ENCODE assay signal across 8 mouse cellular contexts in the genomic region with DNA sequence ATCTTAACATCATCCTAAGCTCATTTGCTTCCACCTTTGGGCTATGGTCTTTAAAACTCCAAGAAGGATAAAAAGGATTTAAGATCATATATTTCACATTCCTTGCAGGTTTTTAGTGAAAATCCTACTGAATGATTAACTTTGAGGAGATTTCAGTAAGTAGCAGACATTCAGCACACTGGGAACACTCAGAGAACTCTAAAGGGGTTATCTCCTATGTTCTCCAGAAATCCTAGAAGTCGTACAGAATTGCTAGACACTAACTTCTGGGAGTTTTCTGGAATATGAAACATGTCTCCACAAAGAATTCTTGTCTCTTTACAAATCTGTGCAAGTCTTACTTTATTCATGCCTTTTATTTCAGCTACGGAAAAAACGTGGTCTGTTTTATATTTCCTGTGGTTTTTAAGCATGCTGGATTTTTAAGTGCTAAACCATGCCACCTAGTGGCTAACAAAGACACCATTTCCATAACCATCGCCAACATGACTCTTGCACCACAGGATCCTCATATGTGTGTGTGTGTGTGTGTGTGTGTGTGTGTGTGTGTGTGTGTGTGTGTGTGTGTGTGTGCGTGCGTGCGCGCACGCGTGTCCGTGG. TPM values are rescaled to one million over a fixed set of nuclear protein-coding genes. Genes with fewer than 3 reads are reported as not detected.
DNase-seq lines count a peak whose midpoint lies in the region; ATAC-seq lines count a peak whose summit lies in the region.

No protein-coding gene starts in this region.

- no peaks in the 10 kb centered on the region for H3K27me3 ChIP-seq in kidney, embryonic 14.5 days (ENCODE audit: control insufficient read depth, insufficient read depth, low read length)
- H3K27me3 ChIP-seq in forebrain, embryonic 12.5 days: no peaks in the 10 kb centered on the region
- no peaks in the 10 kb centered on the region for H3K27me3 ChIP-seq in kidney, embryonic 16.5 days (ENCODE audit: insufficient read depth, low read length)
- no peaks in the 10 kb centered on the region for H3K27me3 ChIP-seq in midbrain, embryonic 14.5 days (ENCODE audit: control insufficient read depth, insufficient read depth, low read length)

- H3K4me1 ChIP-seq in kidney, embryonic 14.5 days (ENCODE audit: control insufficient read depth, insufficient read depth, low read length): no peaks in the 10 kb centered on the region
- H3K4me1 ChIP-seq in forebrain, embryonic 12.5 days: no peaks in the 10 kb centered on the region
- H3K4me1 ChIP-seq in kidney, embryonic 16.5 days (ENCODE audit: insufficient read depth, low read length): no peaks in the 10 kb centered on the region
- no peaks in the 10 kb centered on the region for H3K4me1 ChIP-seq in midbrain, embryonic 14.5 days (ENCODE audit: control insufficient read depth, insufficient read depth, low read length)

- no peak overlapping the region; the same call in 1 of the 2 replicates for H3K27ac ChIP-seq in kidney, embryonic 14.5 days (ENCODE audit: low read depth, low read length)
- H3K27ac ChIP-seq in forebrain, embryonic 12.5 days: no peak overlapping the region
- no peak overlapping the region for H3K27ac ChIP-seq in kidney, embryonic 16.5 days (ENCODE audit: low read length)
- H3K27ac ChIP-seq in midbrain, embryonic 14.5 days (replicated peaks; ENCODE audit: low read depth, low read length): no peak overlapping the region

- ATAC-seq in kidney, embryonic 14.5 days (ENCODE audit: low FRiP score, low TSS enrichment): peak; percentile 68; the same call in 1 of the 2 replicates
- ATAC-seq in forebrain, embryonic 12.5 days (ENCODE audit: low FRiP score): peak; percentile 82
- 0 out of 2 replicates have a peak, but pooled peaks have one; percentile 57 for ATAC-seq in kidney, embryonic 16.5 days (ENCODE audit: low FRiP score, low TSS enrichment)
- peak; percentile 76 for ATAC-seq in midbrain, embryonic 14.5 days (ENCODE audit: low FRiP score, low TSS enrichment)

- peak overlapping the region; percentile 23; the same call in 1 of the 2 replicates for H3K9ac ChIP-seq in kidney, embryonic 14.5 days (ENCODE audit: low read depth, low read length)
- H3K9ac ChIP-seq in forebrain, embryonic 12.5 days: no peak overlapping the region
- H3K9ac ChIP-seq in kidney, embryonic 16.5 days (replicated peaks; ENCODE audit: low read length): no peak overlapping the region; the same call in 1 of the 2 replicates
- no peak overlapping the region for H3K9ac ChIP-seq in midbrain, embryonic 14.5 days (replicated peaks; ENCODE audit: low read length)

- DNase-seq in kidney, adult 11 months: no peak
- peak; percentile 55 for DNase-seq in R1 (ENCODE audit: low read depth, low spot score)
- peak; percentile 84 for DNase-seq in midbrain, embryonic 14.5 days
- no peak for DNase-seq in T-cell, adult 2 months (ENCODE audit: low spot score)
- no peak for DNase-seq in thymus, postnatal 36 days

- WGBS in kidney, embryonic 14.5 days: 20% methylated on average over 9 of the region's 11 CpGs
- WGBS in forebrain, embryonic 12.5 days: 18% methylated on average over 10 of the region's 11 CpGs
- 19% methylated on average over 11 of the region's 11 CpGs for WGBS in kidney, embryonic 16.5 days
- WGBS in midbrain, embryonic 14.5 days: 26% methylated on average over 7 of the region's 11 CpGs

- no peaks in the 10 kb centered on the region for H3K9me3 ChIP-seq in kidney, embryonic 14.5 days (ENCODE audit: control insufficient read depth, low read length)
- H3K9me3 ChIP-seq in forebrain, embryonic 12.5 days: no peaks in the 10 kb centered on the region
- H3K9me3 ChIP-seq in kidney, embryonic 16.5 days (ENCODE audit: low read length): no peaks in the 10 kb centered on the region
- H3K9me3 ChIP-seq in midbrain, embryonic 14.5 days (ENCODE audit: control insufficient read depth, low read length): no peaks in the 10 kb centered on the region

- no peaks in the 10 kb centered on the region for H3K36me3 ChIP-seq in kidney, embryonic 14.5 days (ENCODE audit: control insufficient read depth, insufficient read depth, low read length)
- H3K36me3 ChIP-seq in forebrain, embryonic 12.5 days (replicated peaks): no peaks in the 10 kb centered on the region
- 0 out of 2 replicates have a peak, but pooled peaks cover 2% of the 10 kb centered on the region for H3K36me3 ChIP-seq in kidney, embryonic 16.5 days (ENCODE audit: insufficient read depth, low read length)
- no peaks in the 10 kb centered on the region for H3K36me3 ChIP-seq in midbrain, embryonic 14.5 days (ENCODE audit: control insufficient read depth, insufficient read depth, low read length)

- H3K4me2 ChIP-seq in kidney, embryonic 14.5 days (replicated peaks; ENCODE audit: low read depth, low read length): peak overlapping the region; percentile 40
- H3K4me2 ChIP-seq in forebrain, embryonic 12.5 days: peak overlapping the region; percentile 32; the same call in 1 of the 2 replicates
- peak overlapping the region; percentile 46 for H3K4me2 ChIP-seq in kidney, embryonic 16.5 days (replicated peaks; ENCODE audit: low read depth, low read length)
- peak overlapping the region; percentile 46 for H3K4me2 ChIP-seq in midbrain, embryonic 14.5 days (ENCODE audit: low read length)

- peak overlapping the region; percentile 45 for H3K4me3 ChIP-seq in kidney, embryonic 14.5 days (ENCODE audit: low read length)
- H3K4me3 ChIP-seq in forebrain, embryonic 12.5 days (replicated peaks): no peak overlapping the region; the same call in 1 of the 2 replicates
- peak overlapping the region; percentile 41 for H3K4me3 ChIP-seq in kidney, embryonic 16.5 days (ENCODE audit: low read length)
- H3K4me3 ChIP-seq in midbrain, embryonic 14.5 days (replicated peaks; ENCODE audit: low read depth, low read length): no peak overlapping the region

RNA-seq across cellular contexts. Expression of a gene that starts 2.5 kb away (rescaled TPM):
- 455 and 575 TPM in 2 replicates for polyA plus RNA-seq in kidney, embryonic 14.5 days (2014; fragmentation: Nextera tagmentation; extraction: Ambion mirVana)
- polyA plus RNA-seq in forebrain, embryonic 12.5 days (2016; fragmentation: Nextera tagmentation; extraction: Ambion mirVana): 368 and 403 TPM in 2 replicates
- polyA plus RNA-seq in kidney, embryonic 16.5 days (2015; fragmentation: Nextera tagmentation; extraction: Ambion mirVana): 1,118 and 1,232 TPM in 2 replicates
- 3.5 and 226 TPM in 2 replicates for polyA plus RNA-seq in midbrain, embryonic 14.5 days (2014; fragmentation: Nextera tagmentation; extraction: Ambion mirVana)

Comparison
In these comparisons a context has a peak if more than half of its experiments do, and no peak if none do; other contexts are left out.
1. H3K4me3 ChIP-seq: peak in kidney, embryonic 14.5 days (single experiment) and kidney, embryonic 16.5 days (single experiment); none in forebrain, embryonic 12.5 days (single experiment) and midbrain, embryonic 14.5 days (single experiment).
2. DNase-seq: peak in R1 (single experiment) and midbrain, embryonic 14.5 days (single experiment); none in kidney, adult 11 months (single experiment), T-cell, adult 2 months (single experiment) and thymus, postnatal 36 days (0 of 2).
3. Peak in every context shown above with its lines, with median percentiles within 50 percentile points of each other: ATAC-seq and H3K4me2 ChIP-seq.